Comparison of ENCODE assay signal across 21 mouse cellular contexts in genomic region chr15:12968815-12969214, GRCm38 (mm10).
DNase-seq lines count a peak whose midpoint lies in the region; ATAC-seq and TF ChIP-seq lines count a peak whose summit lies in the region.
"Had no signal": no experiment of that assay in that cellular context is flagged by ENCODE, and none has a peak within 500 bp of the region (broad histone marks: within the 10 kb centered on the region; RNA-seq: fewer than 3 reads in every experiment).

No protein-coding gene starts in this region.

- 64% methylated on average over 8 of the region's 8 CpGs for WGBS in heart, embryonic 11.5 days (ENCODE audit: insufficient replicate concordance)
- 71% methylated on average over 8 of the region's 8 CpGs for WGBS in stomach, postnatal 0 days

- no peak overlapping the region for H3K4me3 ChIP-seq in heart, embryonic 11.5 days (ENCODE audit: low read depth, low read length)
- H3K4me3 ChIP-seq in stomach, postnatal 0 days (ENCODE audit: low read depth, low read length): no peak overlapping the region

- ATAC-seq in heart, embryonic 11.5 days (replicated peaks; ENCODE audit: insufficient number of reproducible peaks, low FRiP score, low TSS enrichment): no peak
- ATAC-seq in stomach, postnatal 0 days (ENCODE audit: low FRiP score, low TSS enrichment): no peak
- ATAC-seq: activated CD4-positive, CD25-positive, alpha-beta regulatory T cell, adult 4 months; CD4-positive, CD25-positive, alpha-beta regulatory T cell, adult 4 months; Patski had no signal

- TF ChIP-seq CTCF in stomach, postnatal 0 days (IDR thresholded peaks at IDR 0.05; ENCODE audit: low read depth): no peak

- H3K9ac ChIP-seq in heart, embryonic 11.5 days (ENCODE audit: low read depth, low read length): no peak overlapping the region
- H3K9ac ChIP-seq in stomach, postnatal 0 days (ENCODE audit: low read length): no peak overlapping the region

- no peaks in the 10 kb centered on the region for H3K27me3 ChIP-seq in heart, embryonic 11.5 days (ENCODE audit: control insufficient read depth, insufficient read depth, low read length)
- no peaks in the 10 kb centered on the region for H3K27me3 ChIP-seq in stomach, postnatal 0 days (ENCODE audit: control insufficient read depth, insufficient read depth, low read length)
- H3K27me3 ChIP-seq: CH12.LX, Patski had no signal

- H3K27ac ChIP-seq in heart, embryonic 11.5 days (ENCODE audit: low read depth, low read length): no peak overlapping the region
- no peak overlapping the region for H3K27ac ChIP-seq in stomach, postnatal 0 days (replicated peaks)

- no peak for TF ChIP-seq EP300 in stomach, postnatal 0 days (optimal IDR thresholded peaks at IDR 0.05)

- no peaks in the 10 kb centered on the region for H3K9me3 ChIP-seq in heart, embryonic 11.5 days (replicated peaks; ENCODE audit: control insufficient read depth, low read length)
- H3K9me3 ChIP-seq in stomach, postnatal 0 days (ENCODE audit: control insufficient read depth, low read length): no peaks in the 10 kb centered on the region
- H3K9me3 ChIP-seq: G1E had no signal

- no peak overlapping the region for H3K4me2 ChIP-seq in heart, embryonic 11.5 days
- no peak overlapping the region for H3K4me2 ChIP-seq in stomach, postnatal 0 days (replicated peaks; ENCODE audit: low read depth)

- H3K4me1 ChIP-seq in heart, embryonic 11.5 days (ENCODE audit: control insufficient read depth, insufficient read depth, low read length): no peaks in the 10 kb centered on the region
- H3K4me1 ChIP-seq in stomach, postnatal 0 days (replicated peaks; ENCODE audit: control insufficient read depth, insufficient read depth): no peaks in the 10 kb centered on the region

- no peaks in the 10 kb centered on the region for H3K36me3 ChIP-seq in heart, embryonic 11.5 days (ENCODE audit: control insufficient read depth, insufficient read depth, low read length)
- H3K36me3 ChIP-seq in stomach, postnatal 0 days (ENCODE audit: control insufficient read depth, insufficient read depth, low read length): no peaks in the 10 kb centered on the region
- H3K36me3 ChIP-seq: G1E had no signal

- peak; percentile 78 for DNase-seq in R1 (ENCODE audit: low read depth, low spot score)
- peak; percentile 51 for DNase-seq in ZHBTc4 (ENCODE audit: low read depth, low spot score)
- DNase-seq in stomach, postnatal 0 days (ENCODE audit: low spot score): no peak
- DNase-seq: adrenal gland, adult 2 months; adrenal gland, adult 8-10 months; adrenal gland, postnatal 10 days; adrenal gland, postnatal 14 days; adrenal gland, postnatal 25 days; adrenal gland, postnatal 36 days; B cell, adult 2 months; cerebellum, adult 11 months; cerebellum, adult 11-12 months; cerebellum, adult 18-20 months; cerebellum, adult 2 months; cerebellum, adult 8-10 months had no signal
